Mouse (Mus musculus) embryo, embryonic 9.5 days (tissue): Measurements from ENCODE around the gene Nxn.

Experiments used
- DNase-seq: peaks from one replicate; pipeline ENCODE4 v3.0.0-alpha.2; 2017; ENCODE audit errors: extremely low spot score

Nxn gene

GRCm38 (mm10) chr11:76398798-76399586 lies at the start of gene Nxn:
TSS of gene Nxn (minus strand) at chr11:76399140.
- DNase-seq = peak; percentile 92

- DNase-seq = peak; percentile 80
Measured at GRCm38 (mm10) chr11:76446251-76446650, 47.3 kb upstream of the Nxn start.

- no peak for DNase-seq
Measured at GRCm38 (mm10) chr11:76445459-76445858, 46.5 kb upstream of the Nxn start.

- DNase-seq = no peak
Measured at GRCm38 (mm10) chr11:76439666-76440065, 40.7 kb upstream of the Nxn start.

DNA sequence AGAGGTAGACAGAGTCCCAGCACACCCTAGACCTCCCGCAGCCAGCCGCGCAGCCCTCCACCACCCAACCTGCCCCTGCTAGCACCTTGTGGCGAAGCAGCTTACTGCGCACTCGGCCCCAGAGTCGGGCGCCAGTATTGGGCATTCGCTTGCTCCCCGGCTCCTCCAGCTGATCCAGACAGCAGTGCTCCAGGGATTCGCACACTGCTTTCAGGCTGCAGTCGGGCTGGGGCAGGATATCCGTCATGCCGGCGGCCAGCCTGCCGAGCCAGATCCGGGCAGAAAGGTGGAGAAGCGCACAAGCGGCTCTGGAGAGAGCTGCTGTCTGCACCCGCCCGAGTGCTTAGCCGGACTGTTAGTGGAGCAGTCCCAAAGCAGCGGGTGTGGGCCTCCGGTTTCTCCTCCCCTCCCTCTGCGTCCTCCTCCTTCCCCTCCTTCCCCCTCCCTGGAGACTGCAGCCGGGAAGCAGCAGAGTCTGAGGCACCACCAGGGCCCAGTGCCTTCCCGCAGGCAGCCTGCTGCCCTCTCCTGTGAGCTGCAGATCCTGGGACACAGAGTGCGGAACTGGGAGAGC lies 38.0 kb upstream of the Nxn start:
- DNase-seq = peak; percentile 77

DNA sequence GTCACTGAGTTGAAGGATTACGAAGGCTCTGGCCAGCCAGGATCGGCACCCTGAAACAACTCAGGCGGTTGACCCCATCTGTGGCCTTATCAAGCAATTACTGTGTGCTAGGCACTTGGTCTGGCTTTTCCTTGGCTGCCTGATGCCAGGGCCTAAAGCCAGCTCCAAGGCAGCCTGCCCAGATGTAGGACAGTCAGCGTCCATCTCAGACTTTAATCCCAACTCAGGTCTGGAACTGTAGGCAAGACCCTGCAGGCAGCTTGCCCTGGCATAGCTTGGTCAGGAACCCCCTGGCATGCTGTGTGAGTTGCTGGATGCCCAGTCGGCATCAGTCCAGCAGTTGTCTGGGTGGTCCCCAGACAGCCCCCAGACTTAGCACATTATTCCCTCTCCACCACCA lies 37.1 kb upstream of the Nxn start:
- DNase-seq = no peak

- DNase-seq = peak; percentile 44
Measured at GRCm38 (mm10) chr11:76429966-76430631, 31.2 kb upstream of the Nxn start.

- DNase-seq = no peak
Measured at GRCm38 (mm10) chr11:76429556-76429955, 30.6 kb upstream of the Nxn start.

DNA sequence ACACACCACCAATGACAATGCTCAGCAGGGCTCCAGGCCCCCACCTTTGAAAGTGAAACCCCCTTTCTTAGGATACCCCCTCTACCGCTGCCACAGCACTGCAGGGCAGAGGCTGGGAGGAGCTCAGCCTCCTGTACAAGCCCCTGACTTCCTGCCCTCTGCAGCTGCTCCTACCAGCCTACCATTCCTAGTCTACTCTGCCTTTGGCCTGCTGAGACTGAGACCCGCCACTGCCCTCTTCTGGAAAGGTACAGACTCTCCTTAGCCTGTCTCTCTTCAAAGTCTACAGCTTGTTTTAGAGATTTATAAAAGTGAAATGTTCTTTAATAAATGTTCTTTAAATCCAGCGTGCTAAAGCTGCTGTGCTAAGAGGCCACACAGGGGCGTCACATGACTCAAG lies 30.1 kb upstream of the Nxn start:
- no peak for DNase-seq

GRCm38 (mm10) chr11:76427781-76428180 lies 28.8 kb upstream of the Nxn start:
- DNase-seq = no peak

- no peak for DNase-seq
Measured at GRCm38 (mm10) chr11:76425749-76426148, 26.8 kb upstream of the Nxn start.

- DNase-seq = no peak
Measured at GRCm38 (mm10) chr11:76420896-76421295, 22.0 kb upstream of the Nxn start.

GRCm38 (mm10) chr11:76419179-76419578 lies 20.2 kb upstream of the Nxn start:
- DNase-seq = no peak

- DNase-seq = no peak
Measured at GRCm38 (mm10) chr11:76418423-76418822, 19.5 kb upstream of the Nxn start.

GRCm38 (mm10) chr11:76415985-76416384 lies 17.0 kb upstream of the Nxn start:
- DNase-seq = no peak

GRCm38 (mm10) chr11:76415001-76415400 lies 16.1 kb upstream of the Nxn start:
- DNase-seq = no peak

- DNase-seq = no peak
Measured at GRCm38 (mm10) chr11:76413202-76413601, 14.3 kb upstream of the Nxn start.

GRCm38 (mm10) chr11:76410826-76411225 lies 11.9 kb upstream of the Nxn start:
- DNase-seq = peak; percentile 41

- peak; percentile 98 for DNase-seq
Measured at GRCm38 (mm10) chr11:76406702-76407583, 8.0 kb upstream of the Nxn start, which contains the start of gene Timm22. TSS of gene Timm22 (plus strand) at chr11:76406952.

DNA sequence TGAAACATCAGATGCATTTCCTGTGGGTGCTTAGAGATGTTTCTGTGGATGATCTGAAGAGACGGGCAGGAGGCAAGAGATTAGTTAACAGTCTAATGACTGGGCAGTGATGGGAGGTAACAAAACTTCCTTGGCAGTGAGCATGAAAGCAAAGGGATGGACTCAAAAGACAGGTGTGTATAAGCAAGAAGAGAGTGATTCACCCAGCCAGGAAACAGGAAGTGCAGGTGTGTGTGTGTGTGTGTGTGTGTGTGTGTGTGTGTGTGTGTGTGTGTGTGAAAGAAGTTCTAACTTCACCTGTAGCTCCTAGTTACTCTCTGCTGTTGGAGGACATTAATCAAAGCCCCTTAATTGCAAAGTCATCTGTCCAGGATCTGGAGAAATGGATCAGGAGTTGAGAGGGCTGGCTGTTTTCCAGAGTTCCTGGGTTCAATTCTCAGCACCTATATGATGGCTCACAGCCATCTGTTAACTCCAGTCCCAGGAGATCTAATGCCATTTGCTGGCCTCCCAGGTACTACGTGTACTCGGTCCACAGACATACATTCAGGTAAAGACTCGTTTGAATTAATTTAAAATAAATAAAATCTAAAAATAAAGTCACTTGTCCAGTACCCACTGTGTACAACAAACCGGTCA lies 6.8 kb upstream of the Nxn start:
- DNase-seq = no peak

DNA sequence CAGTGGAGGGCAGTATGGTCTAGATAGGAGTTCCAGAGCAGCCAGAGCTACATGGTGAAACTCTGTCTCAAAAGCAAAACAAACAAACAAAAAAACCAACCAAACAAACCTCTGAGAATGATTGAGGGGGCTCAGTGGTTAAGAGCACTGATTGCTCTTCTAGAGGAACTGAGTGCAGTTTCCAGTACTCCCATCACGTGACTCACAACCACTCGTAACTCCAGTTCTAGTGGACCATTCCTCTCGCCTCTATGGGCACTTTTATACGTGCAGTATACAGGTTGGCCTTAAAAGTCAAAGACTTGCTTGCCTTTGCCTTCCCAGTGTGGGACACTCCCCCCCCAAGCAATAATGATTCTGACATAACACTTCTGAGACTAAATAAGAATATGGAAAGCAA lies 6.2 kb upstream of the Nxn start:
- no peak for DNase-seq
